Mouse (Mus musculus): Measurements from ENCODE around the gene Slc35b4. TPM values are rescaled to one million over a fixed set of nuclear protein-coding genes. Genes with fewer than 3 reads are reported as not detected.

Slc35b4 gene
- polyA plus RNA-seq, 1 experiment from 2014 or later, result 60.4 TPM

GRCm38 (mm10) chr6:34155137-34155804 is 21.6 kb downstream of the Slc35b4 start:
- TF ChIP-seq CTCF (IDR thresholded peaks at IDR 0.05; ENCODE audit: low read depth), result no peak
- H3K27ac ChIP-seq, result peak overlapping the region; percentile 82
- H3K4me1 ChIP-seq (replicated peaks; ENCODE audit: insufficient read depth, low read length), result peaks cover 48% of the 10 kb centered on the region
- WGBS, result 78% methylated on average over 15 of the region's 15 CpGs
- H3K9ac ChIP-seq (ENCODE audit: low read depth, low read length), result no peak overlapping the region
- H3K27me3 ChIP-seq (ENCODE audit: insufficient read depth, low read length), result no peaks in the 10 kb centered on the region
- peaks cover 24% of the 10 kb centered on the region for H3K36me3 ChIP-seq (ENCODE audit: insufficient read depth, low read length)
- ATAC-seq (replicated peaks; ENCODE audit: low FRiP score, low read depth) (peak; percentile 31; the same call in 1 of the 2 replicates), DNase-seq (ENCODE audit: low spot score) (no peak)
- H3K4me3 ChIP-seq (replicated peaks; ENCODE audit: low read depth, low read length), result no peak overlapping the region
- H3K4me2 ChIP-seq (ENCODE audit: low read length), result no peak overlapping the region
- H3K9me3 ChIP-seq (replicated peaks; ENCODE audit: low read length), result no peaks in the 10 kb centered on the region

- Histone ChIP-seq H3K36me3 (ENCODE audit: insufficient read depth, low read length) (peaks cover 15% of the 10 kb centered on the region), H3K4me2 (ENCODE audit: low read length) (no peak overlapping the region), H3K27ac (peak overlapping the region; percentile 82), H3K9ac (ENCODE audit: low read depth, low read length) (no peak overlapping the region), H3K4me3 (replicated peaks; ENCODE audit: low read depth, low read length) (no peak overlapping the region), H3K27me3 (ENCODE audit: insufficient read depth, low read length) (no peaks in the 10 kb centered on the region), H3K4me1 (replicated peaks; ENCODE audit: insufficient read depth, low read length) (peaks cover 48% of the 10 kb centered on the region), H3K9me3 (replicated peaks; ENCODE audit: low read length) (no peaks in the 10 kb centered on the region)
- TF ChIP-seq CTCF (IDR thresholded peaks at IDR 0.05; ENCODE audit: low read depth), result no peak
- 25% methylated on average over 3 of the region's 3 CpGs for WGBS
- DNase-seq (ENCODE audit: low spot score) (peak; percentile 90), ATAC-seq (replicated peaks; ENCODE audit: low FRiP score, low read depth) (no peak)
Observed at GRCm38 (mm10) chr6:34154202-34154601, 22.7 kb downstream of the Slc35b4 start.

DNA sequence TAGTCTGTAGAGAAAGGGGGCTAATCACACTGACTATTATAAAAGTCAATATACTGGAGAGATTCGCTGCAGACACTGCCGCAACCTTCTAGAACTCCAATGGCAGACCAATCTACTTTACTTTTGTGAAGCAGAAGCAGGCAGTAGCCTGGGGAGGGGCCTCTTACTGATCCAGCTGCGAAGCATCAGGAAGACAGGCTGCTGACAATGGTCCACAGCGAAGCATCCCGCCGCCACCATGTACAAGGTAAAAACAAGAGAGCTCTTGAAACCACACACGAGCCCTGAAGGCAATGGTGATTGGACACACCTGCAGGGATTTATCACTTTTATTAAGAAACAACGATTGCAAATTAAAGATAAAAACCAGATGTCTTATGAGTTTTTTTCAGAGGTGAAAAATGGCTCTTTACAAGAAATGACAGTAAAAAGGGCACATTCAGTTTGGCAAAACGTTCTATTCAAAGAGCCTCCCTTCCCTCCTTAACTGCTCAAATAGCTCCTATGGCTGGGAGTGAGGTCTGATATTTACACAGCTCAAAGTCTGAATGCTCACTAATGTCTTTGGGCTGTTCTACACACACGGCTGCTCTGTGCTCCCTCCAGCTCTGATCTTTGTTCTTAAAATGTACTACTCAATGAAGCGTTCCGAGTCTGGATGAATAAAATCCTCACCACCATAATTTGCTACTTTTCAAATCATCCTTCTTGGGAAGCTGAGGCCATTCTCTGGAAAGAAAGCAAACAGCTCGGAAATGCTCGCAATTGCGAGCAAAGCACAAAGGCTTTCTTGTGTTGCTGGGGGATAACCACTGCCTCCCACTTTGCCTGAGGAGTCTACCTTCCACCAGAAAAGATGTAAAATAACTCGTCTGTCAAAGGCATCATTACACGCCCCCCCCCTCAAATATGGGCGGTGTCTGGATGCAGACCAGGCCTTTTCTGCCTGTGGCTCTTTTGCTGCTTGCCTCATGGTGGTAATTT is 23.6 kb downstream of the Slc35b4 start:
- peak overlapping the region; percentile 82 for H3K27ac ChIP-seq
- H3K4me3 ChIP-seq (replicated peaks; ENCODE audit: low read depth, low read length), result no peak overlapping the region
- TF ChIP-seq CTCF (IDR thresholded peaks at IDR 0.05; ENCODE audit: low read depth), result no peak
- H3K9me3 ChIP-seq (replicated peaks; ENCODE audit: low read length), result no peaks in the 10 kb centered on the region
- H3K4me2 ChIP-seq (ENCODE audit: low read length), result no peak overlapping the region
- 44% methylated on average over 18 of the region's 18 CpGs for WGBS
- H3K36me3 ChIP-seq (ENCODE audit: insufficient read depth, low read length), result peaks cover 13% of the 10 kb centered on the region
- no peaks in the 10 kb centered on the region for H3K27me3 ChIP-seq (ENCODE audit: insufficient read depth, low read length)
- DNase-seq (ENCODE audit: low spot score), result peak; percentile 54
- no peak overlapping the region for H3K9ac ChIP-seq (ENCODE audit: low read depth, low read length)
- H3K4me1 ChIP-seq (replicated peaks; ENCODE audit: insufficient read depth, low read length), result peaks cover 48% of the 10 kb centered on the region
- ATAC-seq (replicated peaks; ENCODE audit: low FRiP score, low read depth), result no peak

GRCm38 (mm10) chr6:34149821-34150220 is 27.1 kb downstream of the Slc35b4 start:
- no peak overlapping the region for H3K4me3 ChIP-seq (replicated peaks; ENCODE audit: low read depth, low read length)
- no peak for DNase-seq (ENCODE audit: low spot score)
- peaks cover 23% of the 10 kb centered on the region for H3K4me1 ChIP-seq (replicated peaks; ENCODE audit: insufficient read depth, low read length)
- H3K36me3 ChIP-seq (ENCODE audit: insufficient read depth, low read length), result no peaks in the 10 kb centered on the region
- ATAC-seq (replicated peaks; ENCODE audit: low FRiP score, low read depth), result no peak
- H3K9me3 ChIP-seq (replicated peaks; ENCODE audit: low read length), result no peaks in the 10 kb centered on the region
- WGBS, result 79% methylated on average over 1 of the region's 1 CpGs
- no peaks in the 10 kb centered on the region for H3K27me3 ChIP-seq (ENCODE audit: insufficient read depth, low read length)
- no peak overlapping the region for H3K4me2 ChIP-seq (ENCODE audit: low read length)
- no peak for TF ChIP-seq CTCF (IDR thresholded peaks at IDR 0.05; ENCODE audit: low read depth)
- H3K27ac ChIP-seq, result no peak overlapping the region
- no peak overlapping the region for H3K9ac ChIP-seq (ENCODE audit: low read depth, low read length)

- 74% methylated on average over 9 of the region's 9 CpGs for WGBS
- Histone ChIP-seq H3K9me3 (replicated peaks; ENCODE audit: low read length) (no peaks in the 10 kb centered on the region), H3K4me3 (replicated peaks; ENCODE audit: low read depth, low read length) (no peak overlapping the region), H3K27me3 (ENCODE audit: insufficient read depth, low read length) (no peaks in the 10 kb centered on the region), H3K4me1 (replicated peaks; ENCODE audit: insufficient read depth, low read length) (peaks cover 16% of the 10 kb centered on the region), H3K27ac (no peak overlapping the region), H3K36me3 (ENCODE audit: insufficient read depth, low read length) (no peaks in the 10 kb centered on the region), H3K4me2 (ENCODE audit: low read length) (no peak overlapping the region), H3K9ac (ENCODE audit: low read depth, low read length) (no peak overlapping the region)
- no peak for TF ChIP-seq CTCF (IDR thresholded peaks at IDR 0.05; ENCODE audit: low read depth)
- no peak for ATAC-seq (replicated peaks; ENCODE audit: low FRiP score, low read depth)
- no peak for DNase-seq (ENCODE audit: low spot score)
Observed at GRCm38 (mm10) chr6:34149066-34149465, 27.8 kb downstream of the Slc35b4 start.

GRCm38 (mm10) chr6:34148639-34149038 is 28.3 kb downstream of the Slc35b4 start:
- no peak for DNase-seq (ENCODE audit: low spot score)
- no peak for ATAC-seq (replicated peaks; ENCODE audit: low FRiP score, low read depth)
- Histone ChIP-seq H3K36me3 (ENCODE audit: insufficient read depth, low read length) (no peaks in the 10 kb centered on the region), H3K27me3 (ENCODE audit: insufficient read depth, low read length) (no peaks in the 10 kb centered on the region), H3K4me3 (replicated peaks; ENCODE audit: low read depth, low read length) (no peak overlapping the region), H3K9ac (ENCODE audit: low read depth, low read length) (no peak overlapping the region), H3K27ac (no peak overlapping the region), H3K9me3 (replicated peaks; ENCODE audit: low read length) (no peaks in the 10 kb centered on the region), H3K4me2 (ENCODE audit: low read length) (no peak overlapping the region), H3K4me1 (replicated peaks; ENCODE audit: insufficient read depth, low read length) (peaks cover 12% of the 10 kb centered on the region)
- 57% methylated on average over 7 of the region's 7 CpGs for WGBS
- TF ChIP-seq CTCF (IDR thresholded peaks at IDR 0.05; ENCODE audit: low read depth), result no peak

Measured in kidney, postnatal 0 days (tissue).